Mouse (Mus musculus): ENCODE results near the gene Rnase4.

Gene Rnase4

GRCm38 (mm10) chr14:51088970-51089673 lies 1.8 kb upstream of the Rnase4 start:
- DNase-seq: peak; percentile 97

DNA sequence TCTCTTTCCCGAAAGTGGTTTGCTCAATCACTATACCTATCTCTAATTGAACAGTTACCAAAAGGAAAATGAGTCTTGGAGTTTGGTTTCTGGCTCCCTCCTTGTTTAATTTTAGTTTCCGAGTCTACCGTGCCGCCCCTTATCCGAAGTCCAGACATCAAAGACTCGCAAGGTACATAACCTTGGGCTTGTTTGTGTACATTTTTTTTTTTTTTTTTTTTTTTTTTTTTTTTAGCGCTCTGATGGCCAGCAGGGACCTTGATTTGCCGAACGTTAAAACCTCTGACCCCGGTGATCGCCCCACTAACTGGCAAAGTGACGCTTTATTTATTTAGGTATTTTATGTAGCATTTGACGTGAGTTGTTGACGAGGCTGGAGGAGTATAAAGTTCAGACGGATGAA lies 1.2 kb upstream of the Rnase4 start:
- DNase-seq: no peak

DNA sequence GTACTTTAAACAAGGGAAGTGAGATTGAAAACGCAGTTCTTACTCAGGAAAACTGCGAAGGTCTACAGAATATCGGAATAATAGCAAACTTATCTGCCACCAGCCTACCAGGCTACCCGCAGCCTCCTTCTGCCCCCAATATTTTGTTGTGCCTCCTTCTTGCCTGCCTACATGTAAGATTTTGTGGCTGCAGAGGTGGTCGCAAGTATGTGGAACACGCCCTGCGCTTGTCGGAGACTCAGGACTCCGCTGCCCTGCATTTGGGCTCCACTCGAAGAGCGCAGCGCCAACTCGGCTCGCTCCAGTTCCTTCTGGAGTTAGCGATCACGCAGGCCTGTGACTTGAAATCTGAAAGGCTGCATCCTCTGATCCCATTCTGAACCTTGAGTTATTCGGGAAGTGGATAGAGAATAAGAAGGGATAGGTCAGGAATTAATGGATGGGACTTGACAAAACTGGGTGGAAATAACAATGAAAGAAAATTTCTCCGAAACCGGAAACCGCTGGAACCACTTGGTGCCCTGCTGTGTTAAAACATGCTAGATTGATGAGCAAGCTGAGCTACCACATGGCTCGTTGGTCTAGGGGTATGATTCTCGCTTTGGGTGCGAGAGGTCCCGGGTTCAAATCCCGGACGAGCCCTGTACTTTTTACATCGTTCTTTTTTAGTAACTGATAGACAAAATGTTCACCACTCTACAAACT lies 648 bp upstream of the Rnase4 start:
- peak; percentile 84 for DNase-seq

GRCm38 (mm10) chr14:51092073-51092620 lies 1.3 kb downstream of the Rnase4 start:
- DNase-seq: no peak

- no peak for DNase-seq
Observed at GRCm38 (mm10) chr14:51093496-51093895, 2.6 kb downstream of the Rnase4 start.

DNA sequence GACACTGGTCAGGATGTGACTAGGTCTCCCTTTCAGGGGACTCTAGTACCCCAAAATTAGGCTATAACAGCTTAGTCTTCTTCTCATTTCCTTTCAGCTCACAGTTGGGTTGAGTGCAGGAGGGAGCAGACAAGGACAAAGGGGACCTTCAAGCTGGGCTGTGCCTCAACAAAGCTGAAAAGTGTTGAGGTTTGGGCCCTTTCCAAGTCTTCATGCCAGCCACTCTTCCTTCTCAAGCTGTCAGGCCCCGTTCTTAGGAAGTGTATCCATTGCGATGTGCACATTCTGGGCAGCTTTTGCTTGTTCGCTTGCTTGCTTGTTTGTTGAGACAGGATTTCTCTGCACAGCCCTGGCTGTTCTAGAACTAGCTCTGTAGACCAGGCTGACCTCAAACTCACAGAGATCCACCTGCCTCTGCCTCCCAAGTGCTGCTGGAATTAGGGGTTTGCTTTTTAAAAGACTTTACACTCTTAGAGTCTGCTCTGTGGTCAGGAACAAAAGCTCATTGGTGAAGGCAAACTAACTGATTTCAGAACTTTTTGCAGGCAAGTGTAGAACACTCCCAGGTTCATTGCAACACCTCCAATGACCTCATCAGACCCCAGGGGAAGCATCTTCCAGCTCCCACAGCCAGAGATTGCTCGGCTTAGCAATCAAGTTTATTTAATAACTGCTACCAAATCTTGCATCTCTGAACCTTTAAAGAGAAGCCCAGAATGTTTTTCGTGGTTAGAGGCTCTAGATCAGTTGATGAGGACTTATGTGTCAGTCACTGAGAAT lies 3.4 kb downstream of the Rnase4 start:
- DNase-seq: no peak

- no peak for DNase-seq
Observed at GRCm38 (mm10) chr14:51094921-51095320, 4.0 kb downstream of the Rnase4 start.

DNA sequence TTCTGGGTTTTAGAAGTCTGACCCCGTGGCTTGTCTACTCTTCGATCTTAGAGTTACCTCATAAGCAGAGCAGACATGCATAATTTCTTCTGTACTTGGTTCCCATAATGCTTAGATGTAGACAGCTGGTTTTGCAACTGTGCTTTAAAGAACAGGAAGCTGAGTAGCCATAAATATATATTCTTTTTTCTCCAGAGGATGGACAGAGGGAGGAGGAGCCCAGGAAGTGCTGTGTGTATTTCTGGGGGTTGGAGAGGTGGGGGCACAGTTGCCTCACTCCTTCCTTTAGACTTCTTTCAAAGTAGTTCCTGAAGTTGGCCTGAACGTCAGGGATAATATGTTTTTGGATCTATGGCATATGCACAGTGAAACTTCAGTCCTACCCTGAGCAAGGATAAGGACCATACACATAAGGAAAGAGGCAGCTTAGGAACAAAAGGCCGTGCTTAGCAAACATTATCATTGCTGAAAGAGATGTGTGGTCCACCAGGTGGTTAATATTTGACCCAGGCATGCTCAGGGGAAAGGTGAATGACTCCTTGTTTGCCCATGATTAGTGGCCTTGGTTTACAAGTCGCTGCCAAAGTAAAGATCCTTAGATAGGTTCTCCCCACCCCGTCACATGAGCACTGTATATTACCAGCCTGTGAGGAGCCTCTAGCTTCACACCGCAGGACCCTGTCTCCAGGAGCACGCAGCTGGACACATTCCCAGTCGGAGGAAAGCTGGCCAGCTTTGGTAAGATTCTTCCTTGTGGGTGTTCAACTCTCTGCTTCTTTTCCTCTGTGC lies 5.1 kb downstream of the Rnase4 start:
- peak; percentile 30 for DNase-seq

DNA sequence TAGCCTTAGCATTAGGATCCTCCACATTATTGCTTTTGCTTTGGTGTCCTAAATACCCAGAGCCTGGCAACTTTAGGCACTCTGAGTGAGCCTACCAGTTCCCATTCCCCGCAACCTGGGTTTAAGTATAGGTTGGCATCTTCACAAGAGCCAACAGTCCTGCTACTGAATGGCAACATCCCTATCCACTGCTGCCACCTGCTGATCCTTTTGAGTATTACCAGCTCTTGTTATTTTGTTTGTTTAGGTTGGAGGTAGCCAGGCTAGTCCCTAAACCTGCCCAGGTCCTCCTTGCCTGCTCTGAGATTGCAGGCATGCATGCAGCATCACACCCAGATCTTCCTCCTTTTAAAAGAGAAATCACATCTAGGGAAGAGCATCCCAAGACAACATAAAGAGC lies 7.4 kb downstream of the Rnase4 start:
- peak; percentile 83 for DNase-seq

DNA sequence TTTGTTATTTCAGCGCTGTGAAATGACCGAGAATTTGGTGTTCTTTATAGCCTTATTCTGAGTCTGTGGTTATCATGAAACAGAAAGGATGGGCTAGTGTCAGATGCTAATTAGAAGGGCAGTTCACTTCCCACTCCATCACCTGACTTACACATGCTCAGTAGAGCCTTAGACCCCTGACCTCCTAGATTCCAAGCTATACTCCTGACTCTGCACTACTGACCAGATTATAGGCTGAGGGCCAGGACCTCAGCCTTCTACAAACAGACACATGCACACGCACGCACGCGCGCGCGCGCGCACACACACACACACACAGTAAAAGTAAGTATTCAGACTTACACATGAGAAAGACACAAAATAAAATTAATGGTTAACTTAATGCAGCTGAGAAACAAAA lies 8.0 kb downstream of the Rnase4 start:
- DNase-seq: no peak

- no peak for DNase-seq
Observed at GRCm38 (mm10) chr14:51101284-51101683, 10.4 kb downstream of the Rnase4 start.

- peak; percentile 85 for DNase-seq
Observed at GRCm38 (mm10) chr14:51103217-51103616, 12.3 kb downstream of the Rnase4 start.

GRCm38 (mm10) chr14:51104366-51104765 lies 13.5 kb downstream of the Rnase4 start:
- no peak for DNase-seq

GRCm38 (mm10) chr14:51106449-51106967 lies 15.6 kb downstream of the Rnase4 start:
- no peak for DNase-seq

DNA sequence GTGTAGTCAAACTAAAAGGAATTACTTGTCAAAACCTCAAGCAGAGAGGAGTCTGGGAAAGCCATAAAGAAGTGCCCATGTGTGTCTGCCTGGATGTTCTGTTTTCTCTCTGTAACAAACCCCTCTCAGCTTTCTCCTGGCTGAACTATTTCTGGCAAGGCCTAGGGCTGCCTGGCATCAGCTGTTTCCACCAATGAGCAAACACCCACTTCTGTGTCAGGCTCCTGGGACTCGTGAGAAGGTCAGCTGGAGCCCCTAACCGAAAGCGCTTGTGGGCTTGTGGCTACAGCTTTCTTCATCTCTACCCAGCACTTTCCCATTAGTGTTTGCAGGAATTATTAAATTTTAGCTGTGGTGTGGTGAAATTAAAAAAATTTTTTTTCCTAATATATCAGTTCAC lies 21.1 kb downstream of the Rnase4 start:
- DNase-seq: no peak

DNA sequence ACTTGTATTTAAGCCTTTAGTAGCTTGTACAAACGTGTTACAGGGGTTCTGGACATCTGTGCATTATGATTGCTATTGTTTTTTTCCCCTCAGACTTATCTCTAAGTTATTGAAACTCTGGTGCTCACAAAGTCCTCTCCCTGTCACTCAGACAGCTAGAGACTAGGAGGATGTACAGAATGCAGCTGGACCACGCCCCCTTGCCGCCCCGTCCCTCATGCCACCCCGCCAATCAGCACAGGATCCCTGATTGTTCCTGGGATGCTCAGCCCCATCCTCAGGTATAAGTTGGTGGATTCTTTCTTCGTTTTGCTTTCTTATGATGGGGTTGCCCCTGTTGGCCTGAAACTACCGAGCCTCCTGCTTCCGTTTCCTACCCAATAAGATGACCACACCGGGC lies 22.6 kb downstream of the Rnase4 start:
- no peak for DNase-seq

DNA sequence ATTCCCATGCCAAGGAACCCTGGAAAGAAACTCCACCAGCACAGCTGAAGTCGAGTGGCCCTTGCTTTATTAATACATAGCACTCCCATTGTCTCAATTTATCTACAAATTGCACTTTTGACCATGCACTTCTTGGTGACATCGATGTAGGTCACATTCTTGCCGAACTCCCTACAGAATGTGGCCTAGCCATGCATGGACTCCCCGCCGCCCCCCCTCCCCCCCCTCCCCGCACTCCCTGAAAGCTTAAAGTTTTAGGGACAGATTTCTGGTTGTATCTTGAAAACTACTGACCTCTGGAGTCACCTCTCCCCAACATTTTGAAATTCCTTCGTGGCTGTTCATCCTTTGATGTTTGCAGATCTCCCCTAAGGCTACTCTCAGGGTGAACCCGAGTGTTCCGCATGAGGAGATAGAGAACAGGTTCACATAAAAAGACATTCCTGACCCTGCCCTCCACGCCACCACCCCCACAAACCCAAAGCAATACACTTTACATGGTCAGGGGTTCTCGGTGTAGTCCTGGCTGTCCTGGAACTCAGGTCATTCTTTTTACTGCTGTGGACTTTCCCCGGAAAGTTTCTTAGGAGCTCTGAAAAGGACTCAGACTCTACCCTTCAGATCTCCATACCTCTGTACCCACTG lies 23.2 kb downstream of the Rnase4 start, which contains the start of gene Eddm3b:
Gene Eddm3b (plus strand): TSS at position 511 of the 645 bp plus-strand sequence.
- DNase-seq: peak; percentile 22

GRCm38 (mm10) chr14:51125684-51126083 lies 34.8 kb downstream of the Rnase4 start:
- DNase-seq: no peak

DNA sequence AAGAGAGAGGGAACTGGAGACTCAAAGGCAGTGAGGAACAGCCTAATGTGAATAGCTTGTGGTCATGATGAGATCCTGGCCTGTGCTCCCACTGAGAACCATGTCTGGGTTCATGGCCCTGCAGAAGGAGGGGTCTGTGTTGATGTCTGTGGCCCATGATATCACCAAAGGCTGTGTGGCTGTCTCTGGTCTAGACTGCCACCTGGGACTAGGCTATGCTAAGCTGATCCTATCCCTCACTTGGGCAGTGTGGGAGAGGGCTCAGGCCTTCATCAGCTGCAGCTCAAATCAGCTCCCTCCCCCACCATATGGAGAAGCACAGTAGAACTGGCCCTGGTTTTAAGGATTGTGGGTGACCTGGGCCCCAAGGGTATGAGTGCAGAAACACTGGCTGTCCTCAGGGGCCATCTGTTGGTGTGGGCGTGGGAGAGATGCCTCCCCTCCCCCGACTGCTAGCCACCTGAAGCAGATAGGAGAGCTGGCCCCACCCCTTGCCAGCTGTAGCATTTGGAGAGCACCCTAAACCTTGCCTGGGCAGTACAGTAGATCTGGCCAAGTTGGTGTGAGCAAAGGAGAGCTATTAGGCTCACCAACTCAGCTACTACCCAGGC lies 36.9 kb downstream of the Rnase4 start:
- DNase-seq: no peak

DNA sequence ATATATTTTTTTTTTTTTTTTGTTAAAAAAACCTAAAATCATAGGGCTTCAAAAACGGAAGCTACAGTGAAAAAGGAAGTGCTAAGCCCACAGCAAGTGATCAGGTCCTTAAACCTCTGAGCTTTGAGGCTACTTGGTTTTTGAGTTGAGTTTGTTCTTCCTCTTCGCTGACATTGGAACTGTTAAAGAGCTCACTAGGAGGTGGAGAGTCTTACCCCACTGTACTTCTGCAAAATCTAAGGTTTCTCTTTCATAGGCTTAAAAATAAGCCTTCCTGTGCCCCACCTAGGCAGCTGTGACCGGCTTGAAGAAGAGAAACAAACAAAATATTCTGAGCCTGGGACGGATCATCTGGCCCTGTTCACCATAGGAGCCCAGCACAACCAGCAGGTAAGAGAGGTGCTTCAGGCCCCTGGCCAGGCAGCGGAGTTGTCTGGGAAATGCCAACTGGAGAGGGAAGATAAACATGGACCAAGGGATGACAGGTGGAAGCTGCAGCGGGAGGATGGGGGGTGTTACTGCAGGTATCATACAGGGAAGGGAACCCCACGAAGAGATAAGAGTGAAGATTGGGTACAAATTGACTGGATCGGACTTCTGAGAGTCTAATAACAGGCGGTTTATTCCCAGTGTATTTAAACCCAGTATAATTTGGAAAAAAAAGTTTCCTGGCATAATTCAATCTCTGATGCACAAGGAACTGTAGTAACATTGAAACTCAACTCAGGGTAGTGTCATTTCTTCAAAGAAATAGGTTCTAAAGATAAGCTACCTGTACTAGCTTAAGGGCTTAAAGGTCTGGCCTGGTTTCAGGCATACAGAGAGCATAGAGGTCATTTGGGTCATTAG lies 38.1 kb downstream of the Rnase4 start:
- DNase-seq: no peak
